Mouse (Mus musculus) forebrain, embryonic 14.5 days (tissue): Measurements from ENCODE around the gene Gria1. TPM values are rescaled to one million over a fixed set of nuclear protein-coding genes. Genes with fewer than 3 reads are reported as not detected.

Experiments
- ATAC-seq: fragments of 200-750 bp; cut with Nextera tagmentation; 2 replicates; pipeline ENCODE4 v1.8.0; 2017; ENCODE audit warnings: mild to moderate bottlenecking, moderate library complexity
- DNase-seq: peaks from one replicate; pipeline ENCODE4 v3.0.0-alpha.2; 2015; ENCODE audit warnings: low spot score
- H3K27ac ChIP-seq: fragments of 300-500 bp; sonication (generic); 2 replicates; pipeline ENCODE4 v1.5.1; 2014; ENCODE audit warnings: low read depth, mild to moderate bottlenecking, control low read depth, low read length, moderate library complexity
- H3K27me3 ChIP-seq: fragments of 300-500 bp; sonication (generic); replicated peaks from 2 replicates; pipeline ENCODE4 v1.6.1; 2014; ENCODE audit warnings: low read length, control low read depth, mixed read lengths; ENCODE audit not compliant: control insufficient read depth, insufficient read depth
- H3K36me3 ChIP-seq: fragments of 300-500 bp; sonication (generic); 2 replicates; pipeline ENCODE4 v1.6.1; 2014; ENCODE audit warnings: low read length, control low read depth; ENCODE audit not compliant: control insufficient read depth, insufficient read depth
- H3K4me1 ChIP-seq: fragments of 300-500 bp; sonication (generic); 2 replicates; pipeline ENCODE4 v1.6.1; 2014; ENCODE audit warnings: antibody characterized with exemption, low read length, control low read depth; ENCODE audit not compliant: control insufficient read depth, insufficient read depth
- H3K4me2 ChIP-seq: fragments of 300-500 bp; sonication (generic); 2 replicates; pipeline ENCODE4 v1.6.1; 2014; ENCODE audit warnings: mild to moderate bottlenecking, control low read depth, low read length
- H3K4me3 ChIP-seq: fragments of 300-500 bp; sonication (generic); 2 replicates; pipeline ENCODE4 v1.5.1; 2014; ENCODE audit warnings: low read depth, low read length, control low read depth
- H3K9ac ChIP-seq: fragments of 300-500 bp; sonication (generic); 2 replicates; pipeline ENCODE4 v1.6.1; 2014; ENCODE audit warnings: mild to moderate bottlenecking, low read length, control low read depth, moderate library complexity
- H3K9me3 ChIP-seq: fragments of 300-500 bp; sonication (generic); replicated peaks from 2 replicates; pipeline ENCODE4 v1.6.1; 2016; ENCODE audit warnings: low read length, control low read depth, mixed read lengths; ENCODE audit not compliant: control insufficient read depth
- WGBS: fragments of 180-500 bp; shearing (Covaris S2); extraction: QIAGEN DNeasy Blood & Tissue Kit; methylation state at CpG from one replicate; pipeline ENCODE4 v1.1.7; 2014; 5-methylcytosine and 5-hydroxymethylcytosine counted together
- polyA plus RNA-seq: library from polyadenylated mRNA; unstranded; fragments of >200 nt; fragmentation: Nextera tagmentation; extraction: Ambion mirVana; gene quantifications from 2 replicates; pipeline ENCODE4 v1.2.1, GENCODE M21; 2014

Gria1 gene
- polyA plus RNA-seq, 1 experiment from 2014 or later = 22.1 TPM

DNA sequence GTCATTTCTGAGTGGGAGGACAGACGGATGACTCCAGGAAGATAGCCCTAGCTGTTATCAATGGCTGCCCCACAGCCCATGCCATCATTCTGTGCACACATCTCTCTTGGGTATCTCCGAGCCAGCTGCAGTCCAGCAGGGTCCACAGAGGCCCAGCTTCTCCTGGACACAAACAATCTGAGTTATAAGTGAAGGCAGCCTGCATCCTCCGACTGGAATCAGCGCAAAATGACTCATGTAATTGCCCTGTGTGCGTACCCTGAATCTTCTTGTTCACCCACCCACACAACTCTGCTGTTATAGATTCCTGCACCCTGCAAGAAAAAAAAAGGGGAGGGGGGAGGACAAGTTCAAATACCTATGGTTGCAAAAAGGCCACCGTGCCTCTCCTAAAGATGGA is 576 bp upstream of the Gria1 start:
- Histone ChIP-seq H3K36me3 (no peaks in the 10 kb centered on the region), H3K9ac (no peak overlapping the region), H3K27me3 (no peaks in the 10 kb centered on the region), H3K4me1 (no peaks in the 10 kb centered on the region), H3K9me3 (no peaks in the 10 kb centered on the region), H3K4me2 (no peak overlapping the region), H3K4me3 (no peak overlapping the region), H3K27ac (no peak overlapping the region; the same call in 1 of the 2 replicates)
- ATAC-seq (no peak), DNase-seq (no peak)
- 72% methylated on average over 6 of the region's 6 CpGs for WGBS

DNA sequence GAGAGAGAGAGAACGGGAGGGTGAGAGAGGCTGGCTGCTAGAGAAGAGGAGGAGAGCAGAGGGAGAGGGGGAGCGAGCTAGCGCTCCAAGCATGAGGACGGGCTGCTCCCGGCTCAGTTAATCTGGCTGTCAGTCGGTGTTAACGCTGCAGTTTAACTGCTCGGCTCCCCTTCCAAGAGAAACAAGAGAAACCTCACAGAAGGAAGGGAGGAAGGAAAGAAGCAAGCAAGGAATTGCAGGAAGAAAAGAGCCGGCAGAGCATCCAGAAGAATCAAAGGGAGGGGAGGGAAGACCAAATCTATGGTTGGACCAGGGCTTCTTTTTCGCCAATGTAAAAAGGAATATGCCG is 478 bp downstream of the Gria1 start:
- H3K9me3 ChIP-seq = no peaks in the 10 kb centered on the region
- H3K4me1 ChIP-seq = no peaks in the 10 kb centered on the region
- ATAC-seq (peak; percentile 94), DNase-seq (peak; percentile 80)
- H3K4me2 ChIP-seq = peak overlapping the region; percentile 49
- peak overlapping the region; percentile 38 for H3K4me3 ChIP-seq
- peak overlapping the region; percentile 73 for H3K27ac ChIP-seq
- H3K36me3 ChIP-seq = no peaks in the 10 kb centered on the region
- no peaks in the 10 kb centered on the region for H3K27me3 ChIP-seq
- 0% methylated on average over 11 of the region's 11 CpGs for WGBS
- peak overlapping the region; percentile 59 for H3K9ac ChIP-seq

DNA sequence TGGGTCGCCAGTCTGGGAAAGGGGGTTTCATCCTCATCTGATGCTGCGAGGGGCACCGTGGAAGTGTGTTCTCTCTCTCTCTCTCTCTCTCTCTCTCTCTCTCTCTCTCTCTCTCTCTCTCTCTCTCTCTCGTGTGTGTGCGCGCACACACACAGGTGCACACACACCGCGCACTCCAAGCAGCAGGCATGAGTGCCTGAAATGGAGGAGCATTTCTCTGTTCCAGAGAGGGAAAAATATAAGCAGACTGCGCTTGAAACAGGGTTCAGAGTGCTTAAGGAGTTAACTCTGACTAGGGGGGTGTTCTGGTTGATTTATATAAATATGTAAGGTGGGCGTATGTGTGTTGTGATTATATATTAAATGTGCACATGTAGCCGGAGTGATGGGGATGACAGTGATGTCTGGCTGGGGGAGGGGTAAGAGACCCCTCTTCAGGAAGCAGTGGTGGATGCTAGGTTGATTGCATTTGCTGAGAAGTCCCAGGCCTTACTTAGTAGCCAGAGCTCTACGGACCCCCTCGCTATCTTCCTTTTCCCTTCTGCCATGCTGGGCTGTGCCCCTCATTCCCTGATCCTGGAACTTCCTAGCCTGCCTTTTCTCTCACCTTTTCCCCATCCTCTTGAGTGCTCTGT is 1.2 kb downstream of the Gria1 start:
- H3K4me1 ChIP-seq = no peaks in the 10 kb centered on the region
- H3K36me3 ChIP-seq = no peaks in the 10 kb centered on the region
- DNase-seq (peak; percentile 30), ATAC-seq (peak; percentile 13; the same call in 1 of the 2 replicates)
- peak overlapping the region; percentile 38 for H3K4me3 ChIP-seq
- H3K9ac ChIP-seq = peak overlapping the region; percentile 59
- H3K4me2 ChIP-seq = peak overlapping the region; percentile 49
- no peaks in the 10 kb centered on the region for H3K27me3 ChIP-seq
- 27% methylated on average over 13 of the region's 13 CpGs for WGBS
- H3K9me3 ChIP-seq = no peaks in the 10 kb centered on the region
- peak overlapping the region; percentile 73; the same call in 1 of the 2 replicates for H3K27ac ChIP-seq

DNA sequence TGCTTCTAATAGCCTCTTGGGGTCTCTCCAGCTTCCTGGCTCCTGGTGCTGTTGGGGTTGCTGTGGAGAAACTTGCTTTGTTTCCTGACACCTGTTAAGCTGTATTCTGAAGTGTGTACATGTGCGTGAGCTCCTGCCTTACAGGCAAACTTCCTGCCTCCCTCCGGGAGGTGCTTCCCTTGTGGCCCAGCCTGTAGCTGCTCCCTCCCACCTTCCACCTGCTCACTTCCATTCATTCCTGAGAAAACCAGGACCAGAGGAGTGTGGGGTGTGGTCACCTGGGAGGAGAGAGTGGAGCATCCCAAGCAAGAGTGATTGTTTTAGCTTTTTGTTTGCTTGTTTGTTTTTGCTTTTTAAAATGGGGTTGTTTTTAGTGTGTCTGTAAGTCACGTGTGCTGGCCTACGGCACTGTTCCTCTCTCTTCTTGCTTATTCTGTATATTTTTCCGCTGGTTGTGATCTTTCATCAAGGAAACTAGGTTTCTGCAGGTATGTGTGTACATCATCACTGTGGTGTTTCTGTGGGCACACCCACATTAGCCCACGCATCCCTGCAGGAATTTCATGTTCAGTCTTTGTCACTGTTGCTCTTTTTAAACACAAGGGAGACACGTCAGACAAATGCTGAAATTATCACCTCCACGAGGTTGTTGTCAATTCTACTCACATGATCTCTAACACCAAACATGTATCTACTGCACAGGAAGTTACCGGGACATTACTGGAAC is 2.4 kb downstream of the Gria1 start:
- Histone ChIP-seq H3K4me1 (no peaks in the 10 kb centered on the region), H3K4me3 (peak overlapping the region; percentile 38), H3K9ac (peak overlapping the region; percentile 43), H3K27ac (no peak overlapping the region), H3K9me3 (no peaks in the 10 kb centered on the region), H3K27me3 (no peaks in the 10 kb centered on the region), H3K36me3 (no peaks in the 10 kb centered on the region), H3K4me2 (peak overlapping the region; percentile 49)
- DNase-seq (no peak), ATAC-seq (no peak)
- 72% methylated on average over 9 of the region's 9 CpGs for WGBS

DNA sequence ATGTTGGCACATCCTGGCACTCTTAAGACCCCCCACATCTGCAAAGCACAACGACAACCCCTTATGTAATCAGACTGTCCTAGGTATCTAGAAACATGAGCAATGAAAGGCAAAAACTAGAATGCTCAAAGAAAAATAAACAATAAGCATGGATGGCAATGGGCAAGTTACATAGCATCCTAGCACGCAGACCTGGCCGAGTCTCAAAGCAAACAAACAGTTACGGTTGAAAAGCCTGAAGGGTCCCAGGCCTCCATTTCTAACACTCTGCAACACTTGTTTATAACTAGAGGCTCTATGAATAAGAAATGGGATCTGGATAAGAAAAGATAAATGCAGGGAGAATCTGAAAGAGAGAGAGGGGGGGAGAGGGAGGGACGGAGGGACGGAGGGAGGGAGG is 3.2 kb downstream of the Gria1 start:
- 77% methylated on average over 6 of the region's 6 CpGs for WGBS
- Histone ChIP-seq H3K9ac (no peak overlapping the region), H3K27me3 (no peaks in the 10 kb centered on the region), H3K9me3 (no peaks in the 10 kb centered on the region), H3K4me1 (no peaks in the 10 kb centered on the region), H3K36me3 (no peaks in the 10 kb centered on the region), H3K27ac (no peak overlapping the region), H3K4me2 (peak overlapping the region; percentile 49), H3K4me3 (peak overlapping the region; percentile 38; the same call in 1 of the 2 replicates)
- no peak for DNase-seq
- no peak for ATAC-seq

DNA sequence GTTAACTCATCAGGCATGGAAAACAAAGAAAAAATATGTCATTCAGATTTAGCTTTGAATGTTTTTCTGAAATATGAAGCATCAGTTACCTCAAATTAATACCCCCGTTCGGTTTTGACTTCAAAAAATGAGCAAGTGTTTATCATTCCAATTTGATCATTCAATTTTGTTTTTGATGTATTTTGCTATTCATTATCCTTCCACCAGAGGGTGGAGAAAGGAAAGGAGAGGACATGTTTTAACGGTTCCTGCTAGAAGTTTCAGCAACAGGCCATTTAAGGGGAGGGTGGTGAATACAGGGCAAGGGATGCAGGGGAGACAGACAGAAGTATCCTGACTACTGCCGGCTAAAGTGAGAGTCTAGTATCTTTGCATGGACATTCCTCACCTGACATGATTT is 7.3 kb downstream of the Gria1 start:
- Histone ChIP-seq H3K4me2 (no peak overlapping the region), H3K36me3 (no peaks in the 10 kb centered on the region), H3K27ac (no peak overlapping the region), H3K4me3 (no peak overlapping the region), H3K9ac (no peak overlapping the region), H3K9me3 (no peaks in the 10 kb centered on the region), H3K27me3 (no peaks in the 10 kb centered on the region), H3K4me1 (no peaks in the 10 kb centered on the region)
- ATAC-seq (no peak), DNase-seq (no peak)
- WGBS = 71% methylated on average over 4 of the region's 4 CpGs

DNA sequence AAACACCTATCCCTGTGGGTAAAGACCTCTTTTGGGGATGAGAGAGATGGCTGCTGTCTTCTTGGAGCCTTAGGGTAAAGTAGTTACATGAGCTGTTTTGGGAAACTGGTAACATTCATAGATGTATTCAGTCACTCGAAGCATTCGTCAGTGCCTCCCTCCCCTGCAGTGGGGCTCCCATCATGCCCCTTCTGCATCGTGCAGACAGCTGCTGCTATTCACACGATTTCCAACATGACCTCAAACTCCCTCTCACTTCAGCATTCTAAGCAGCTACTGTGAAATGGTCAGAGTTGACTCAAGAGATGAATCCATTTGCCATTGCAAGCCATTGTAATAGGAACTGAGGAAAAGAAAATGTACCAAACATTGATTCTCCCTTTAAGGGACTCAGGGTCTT is 11.2 kb downstream of the Gria1 start:
- H3K4me3 ChIP-seq = no peak overlapping the region
- no peaks in the 10 kb centered on the region for H3K4me1 ChIP-seq
- H3K36me3 ChIP-seq = no peaks in the 10 kb centered on the region
- no peak overlapping the region for H3K4me2 ChIP-seq
- no peaks in the 10 kb centered on the region for H3K9me3 ChIP-seq
- no peak overlapping the region for H3K9ac ChIP-seq
- 69% methylated on average over 4 of the region's 4 CpGs for WGBS
- H3K27me3 ChIP-seq = no peaks in the 10 kb centered on the region
- no peak overlapping the region for H3K27ac ChIP-seq
- ATAC-seq (no peak), DNase-seq (no peak)

GRCm38 (mm10) chr11:57030448-57030847 is 19.3 kb downstream of the Gria1 start:
- peak; percentile 42; the same call in 1 of the 2 replicates for ATAC-seq
- H3K4me1 ChIP-seq = no peaks in the 10 kb centered on the region

DNA sequence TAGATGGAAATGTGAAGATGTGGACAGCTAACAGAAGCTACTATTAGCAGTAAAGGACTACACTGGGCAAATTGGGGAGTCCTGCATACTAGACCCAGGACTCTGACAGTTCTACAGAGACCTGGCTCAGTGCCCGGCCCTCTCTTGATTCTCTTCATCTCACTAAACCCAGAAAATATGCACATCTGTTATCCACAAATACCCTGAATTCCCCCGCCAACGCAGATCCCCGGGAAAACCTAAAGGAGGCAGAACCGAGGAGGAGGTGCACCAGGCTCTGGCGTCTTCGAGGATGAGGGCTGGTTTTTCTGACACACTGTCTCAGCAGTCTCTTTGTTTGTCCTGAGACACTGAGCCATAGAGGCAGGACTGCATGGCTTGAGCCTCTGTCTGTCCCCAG is 27.6 kb downstream of the Gria1 start:
- Histone ChIP-seq H3K9ac (no peak overlapping the region), H3K4me2 (no peak overlapping the region), H3K36me3 (no peaks in the 10 kb centered on the region), H3K27ac (no peak overlapping the region), H3K27me3 (no peaks in the 10 kb centered on the region), H3K4me1 (0 out of 2 replicates have a peak, but pooled peaks cover 3% of the 10 kb centered on the region), H3K4me3 (no peak overlapping the region), H3K9me3 (no peaks in the 10 kb centered on the region)
- WGBS = 33% methylated on average over 7 of the region's 7 CpGs
- peak; percentile 44 for DNase-seq
- ATAC-seq = no peak

More at GRCm38 (mm10) chr11:57030448-57030847, 19.3 kb downstream of the Gria1 start:
- H3K9ac ChIP-seq = no peak overlapping the region
- H3K27me3 ChIP-seq = no peaks in the 10 kb centered on the region
- H3K9me3 ChIP-seq = no peaks in the 10 kb centered on the region
- H3K27ac ChIP-seq = no peak overlapping the region
- H3K4me3 ChIP-seq = no peak overlapping the region
- WGBS = 72% methylated on average over 5 of the region's 5 CpGs
- H3K4me2 ChIP-seq = no peak overlapping the region
- no peaks in the 10 kb centered on the region for H3K36me3 ChIP-seq
- DNase-seq = peak; percentile 64
